Mouse (Mus musculus) adrenal gland, adult 2 months (tissue): ENCODE measurements around the gene Ppm1g. TPM values are rescaled to one million over a fixed set of nuclear protein-coding genes. Genes with fewer than 3 reads are reported as not detected.

Source experiments
- DNase-seq: peaks from one replicate; pipeline ENCODE4 v3.0.0; 2021
- long read RNA-seq: library from polyadenylated mRNA; stranded (forward); transcript quantifications from one replicate; pipeline ENCODE4 v2.0.0, GENCODE M21; 2021
- polyA plus RNA-seq: library from polyadenylated mRNA; depleted of rRNA; stranded (reverse); fragments of >200 nt; gene quantifications from 2 replicates; pipeline ENCODE4 v1.2.3, GENCODE M21; 2012; rRNA removed
- total RNA-seq, 2 experiments: library from RNA; stranded (reverse); gene quantifications; 2 replicates each; pipeline ENCODE4 v1.2.3; 2021

Gene Ppm1g
- total RNA-seq (100 to 1,000 TPM; 105 TPM), polyA plus RNA-seq (174 and 197 TPM in 2 replicates)
- long read RNA-seq, transcript Ppm1g-201 (10 exons, 2,307 nt): major isoform, 116 of 126 reads
- long read RNA-seq, partial matches to known transcripts: 4 of 126 reads
- long read RNA-seq, other reads (novel, unspliced or antisense): 6 of 126 reads

- DNase-seq: peak; percentile 99
Observed at GRCm38 (mm10) chr5:31220448-31221303, at the start of gene Ppm1g. Ppm1g (minus strand) TSS chr5:31220687.

- no peak for DNase-seq
Observed at GRCm38 (mm10) chr5:31267686-31268085, 47.2 kb upstream of the Ppm1g start.

- DNase-seq: no peak
Observed at GRCm38 (mm10) chr5:31266101-31266500, 45.6 kb upstream of the Ppm1g start.

- DNase-seq: no peak
Observed at GRCm38 (mm10) chr5:31257616-31258015, 37.1 kb upstream of the Ppm1g start.

- no peak for DNase-seq
Observed at GRCm38 (mm10) chr5:31255971-31256370, 35.5 kb upstream of the Ppm1g start.

- no peak for DNase-seq
Observed at GRCm38 (mm10) chr5:31255381-31255780, 34.9 kb upstream of the Ppm1g start.

- no peak for DNase-seq
Observed at GRCm38 (mm10) chr5:31254901-31255300, 34.4 kb upstream of the Ppm1g start.

- DNase-seq: peak; percentile 61
Observed at GRCm38 (mm10) chr5:31254452-31254851, 34.0 kb upstream of the Ppm1g start.

- DNase-seq: no peak
Observed at GRCm38 (mm10) chr5:31253806-31254205, 33.3 kb upstream of the Ppm1g start.

- DNase-seq: no peak
Observed at GRCm38 (mm10) chr5:31252795-31253545, 32.5 kb upstream of the Ppm1g start.

- DNase-seq: no peak
Observed at GRCm38 (mm10) chr5:31252151-31252550, 31.7 kb upstream of the Ppm1g start.

GRCm38 (mm10) chr5:31251541-31252101 lies 31.1 kb upstream of the Ppm1g start, which contains the start of gene Krtcap3:
Krtcap3 (plus strand) TSS chr5:31251691.
- DNase-seq: no peak

GRCm38 (mm10) chr5:31250716-31251115 lies 30.2 kb upstream of the Ppm1g start:
- no peak for DNase-seq

- DNase-seq: no peak
Observed at GRCm38 (mm10) chr5:31242191-31242590, 21.7 kb upstream of the Ppm1g start.

GRCm38 (mm10) chr5:31241522-31242034 lies 21.1 kb upstream of the Ppm1g start:
- no peak for DNase-seq

GRCm38 (mm10) chr5:31240637-31241521 lies 20.4 kb upstream of the Ppm1g start, which contains the start of the genes Nrbp1 and Gm9970:
Nrbp1 (plus strand) TSS chr5:31240864.
Gm9970 (minus strand) TSS chr5:31241232.
- peak; percentile 98 for DNase-seq

- no peak for DNase-seq
Observed at GRCm38 (mm10) chr5:31226641-31227040, 6.2 kb upstream of the Ppm1g start.

GRCm38 (mm10) chr5:31222696-31223095 lies 2.2 kb upstream of the Ppm1g start:
- DNase-seq: no peak

GRCm38 (mm10) chr5:31221304-31221945 lies 938 bp upstream of the Ppm1g start:
- DNase-seq: peak; percentile 52

GRCm38 (mm10) chr5:31219911-31220447 lies 508 bp downstream of the Ppm1g start:
- peak; percentile 71 for DNase-seq
